Mouse (Mus musculus) activated CD4-positive, CD25-positive, alpha-beta regulatory T cell (primary cell): ENCODE data around the gene Tmem114. TPM values are rescaled to one million over a fixed set of nuclear protein-coding genes. Genes with fewer than 3 reads are reported as not detected.

Experiments
- polyA plus RNA-seq, 2 experiments: library from polyadenylated mRNA; unstranded; fragments of 100-300 nt; shearing (Covaris generic); gene quantifications; one replicate each; pipeline ENCODE4 v1.2.1; 2017

The Tmem114 gene
- under 1 TPM in 1 of 2 experiments, not detected in 1; 0.16 TPM for polyA plus RNA-seq

DNA sequence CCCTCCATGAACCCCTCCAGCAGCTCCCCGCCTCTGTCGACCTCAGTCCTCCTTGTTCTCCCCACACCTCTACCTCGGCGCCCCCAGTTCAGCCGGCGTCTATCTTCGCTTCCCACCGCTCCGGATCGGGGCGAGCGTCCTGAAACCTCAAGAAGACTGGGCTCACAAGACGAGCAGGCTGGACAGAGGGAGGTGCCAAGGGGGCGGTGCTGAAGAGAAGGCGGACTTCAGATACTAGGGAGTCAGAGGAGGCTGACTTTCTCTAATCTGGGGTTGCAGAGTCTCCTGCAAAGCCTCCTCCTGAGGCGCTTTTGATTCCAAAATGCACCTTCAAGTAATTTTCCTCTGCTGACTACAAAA, at the start of gene Tmem114:
Tmem114 (minus strand) TSS at position 166 of the 360 bp plus-strand sequence.

DNA sequence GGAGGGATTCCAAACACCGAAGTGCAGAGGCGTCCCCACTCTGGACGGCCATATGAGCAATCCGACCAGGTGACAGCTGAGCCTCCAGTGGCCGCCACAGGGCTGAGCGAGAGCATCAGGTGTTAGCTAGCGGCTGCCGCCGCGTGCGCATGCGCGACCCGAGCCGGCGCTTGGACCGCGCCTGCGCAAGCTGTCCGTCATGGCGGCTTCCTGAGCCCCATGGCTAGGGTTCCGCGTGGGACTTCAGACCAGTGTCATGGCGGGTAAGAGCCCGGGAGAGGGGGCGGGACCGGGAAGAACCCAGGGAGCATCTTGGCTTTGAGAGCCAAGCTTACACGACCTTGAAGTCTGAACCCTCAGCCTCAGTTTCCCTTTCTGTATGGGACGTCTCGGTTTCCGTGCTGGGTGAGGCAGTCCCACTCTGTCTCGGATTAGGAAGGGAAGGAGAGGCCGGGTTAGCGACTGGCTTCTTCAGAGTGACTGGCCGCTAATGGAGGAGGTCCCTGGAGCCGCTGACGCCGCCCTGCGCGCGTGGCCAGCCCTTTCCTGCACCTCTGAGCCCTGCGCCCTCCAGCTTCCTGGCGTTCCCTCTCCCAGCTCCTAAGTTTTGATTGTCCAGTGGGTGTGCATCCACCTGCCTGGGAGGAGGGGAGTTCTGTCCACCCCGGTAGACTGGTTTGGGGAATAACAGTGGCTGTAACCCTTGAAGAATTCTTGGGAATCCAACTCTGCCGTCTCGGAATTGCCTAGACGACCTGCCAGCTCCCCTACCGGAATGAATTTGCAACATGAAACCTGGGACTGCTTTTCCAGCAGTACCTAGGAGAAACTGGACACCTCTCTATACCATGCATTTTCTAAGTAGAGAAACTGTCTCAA, 45.9 kb upstream of the Tmem114 start, which contains the start of gene Mettl22:
Mettl22 (plus strand) TSS at position 186 of the 879 bp plus-strand sequence.

Other genes starting within 250 kb of the Tmem114 start
- gene Mettl22, start 45.7 kb upstream of the Tmem114 start, polyA plus RNA-seq = 10 to 100 TPM; 20.2 to 27.7 TPM
- 1 to 10 TPM in 1 of 2 experiments, under 1 TPM in 1; 0.81 to 1.4 TPM for gene Abat, start 88.3 kb upstream of the Tmem114 start, polyA plus RNA-seq
- 100 to 1,000 TPM; 102 to 104 TPM for gene Pmm2, start 212.5 kb upstream of the Tmem114 start, polyA plus RNA-seq
- gene Tmem186, start 212.6 kb upstream of the Tmem114 start, polyA plus RNA-seq = 10 to 100 TPM; 14.1 to 14.6 TPM
- gene Carhsp1, start 247.0 kb upstream of the Tmem114 start, polyA plus RNA-seq = 10 to 100 TPM; 30.5 to 52.2 TPM